In genomic region chr10:95445104-95446056, GRCm38 (mm10) we compare ENCODE assay signal across 11 mouse cellular contexts. TPM values are rescaled to one million over a fixed set of nuclear protein-coding genes. Genes with fewer than 3 reads are reported as not detected.
DNase-seq lines count a peak whose midpoint lies in the region; ATAC-seq and TF ChIP-seq lines count a peak whose summit lies in the region.
"Had no signal": no experiment of that assay in that cellular context is flagged by ENCODE, and none has a peak within 500 bp of the region (broad histone marks: within the 10 kb centered on the region; RNA-seq: fewer than 3 reads in every experiment).

No protein-coding gene starts in this region.

- no peak overlapping the region for H3K4me3 ChIP-seq in kidney, postnatal 0 days (replicated peaks; ENCODE audit: low read depth, low read length)
- H3K4me3 ChIP-seq in kidney, embryonic 14.5 days (ENCODE audit: low read length) = no peak overlapping the region
- H3K4me3 ChIP-seq in liver, embryonic 11.5 days (ENCODE audit: low read depth, low read length) = no peak overlapping the region
- H3K4me3 ChIP-seq: erythroblast, embryonic 14.5 days; hindbrain, embryonic 15.5 days; megakaryocyte, embryonic 14.5 days had no signal

- no peaks in the 10 kb centered on the region for H3K4me1 ChIP-seq in kidney, postnatal 0 days (replicated peaks; ENCODE audit: insufficient read depth, low read length)
- no peaks in the 10 kb centered on the region for H3K4me1 ChIP-seq in kidney, embryonic 14.5 days (ENCODE audit: control insufficient read depth, insufficient read depth, low read length)
- H3K4me1 ChIP-seq in liver, embryonic 11.5 days (replicated peaks; ENCODE audit: control insufficient read depth, insufficient read depth, low read length) = no peaks in the 10 kb centered on the region
- H3K4me1 ChIP-seq: hindbrain, embryonic 15.5 days had no signal

- H3K9me3 ChIP-seq in kidney, postnatal 0 days (replicated peaks; ENCODE audit: low read length) = no peaks in the 10 kb centered on the region
- H3K9me3 ChIP-seq in kidney, embryonic 14.5 days (ENCODE audit: control insufficient read depth, low read length) = no peaks in the 10 kb centered on the region
- no peaks in the 10 kb centered on the region for H3K9me3 ChIP-seq in liver, embryonic 11.5 days (ENCODE audit: control insufficient read depth, low read length)
- H3K9me3 ChIP-seq: hindbrain, embryonic 15.5 days had no signal

- 58% methylated on average over 18 of the region's 18 CpGs for WGBS in kidney, postnatal 0 days
- WGBS in kidney, embryonic 14.5 days = 71% methylated on average over 18 of the region's 18 CpGs
- WGBS in liver, embryonic 11.5 days = 75% methylated on average over 18 of the region's 18 CpGs

- H3K36me3 ChIP-seq in kidney, postnatal 0 days (ENCODE audit: insufficient read depth, low read length) = no peaks in the 10 kb centered on the region
- no peaks in the 10 kb centered on the region for H3K36me3 ChIP-seq in kidney, embryonic 14.5 days (ENCODE audit: control insufficient read depth, insufficient read depth, low read length)
- no peaks in the 10 kb centered on the region for H3K36me3 ChIP-seq in liver, embryonic 11.5 days (ENCODE audit: control insufficient read depth, insufficient read depth, low read length)
- H3K36me3 ChIP-seq: hindbrain, embryonic 15.5 days had no signal

- no peak for ATAC-seq in kidney, postnatal 0 days (replicated peaks; ENCODE audit: low FRiP score, low read depth)
- no peak for ATAC-seq in kidney, embryonic 14.5 days (ENCODE audit: low FRiP score, low TSS enrichment)
- no peak for ATAC-seq in liver, embryonic 11.5 days (replicated peaks; ENCODE audit: low FRiP score)

- DNase-seq in kidney, postnatal 0 days (ENCODE audit: low spot score) = peak; percentile 12
- DNase-seq in brain, adult 2 months (ENCODE audit: low read depth, low spot score) = peak; percentile 15
- DNase-seq in heart, adult 9 months (ENCODE audit: low spot score in 2 of 2) = peak; percentile 11 to 23
- DNase-seq in lung, postnatal 14 days = peak; percentile 61
- no peak for DNase-seq in layer of hippocampus, postnatal 36 days
- no peak for DNase-seq in liver, embryonic 11.5 days (ENCODE audit: low spot score)
- DNase-seq: layer of hippocampus, adult 9-11 months had no signal

- no peaks in the 10 kb centered on the region for H3K27me3 ChIP-seq in kidney, postnatal 0 days (ENCODE audit: insufficient read depth, low read length)
- H3K27me3 ChIP-seq in kidney, embryonic 14.5 days (ENCODE audit: control insufficient read depth, insufficient read depth, low read length) = no peaks in the 10 kb centered on the region
- no peaks in the 10 kb centered on the region for H3K27me3 ChIP-seq in liver, embryonic 11.5 days (replicated peaks; ENCODE audit: control insufficient read depth, insufficient read depth, low read length)
- H3K27me3 ChIP-seq: hindbrain, embryonic 15.5 days had no signal

- H3K4me2 ChIP-seq in kidney, postnatal 0 days (ENCODE audit: low read length) = no peak overlapping the region
- no peak overlapping the region for H3K4me2 ChIP-seq in kidney, embryonic 14.5 days (replicated peaks; ENCODE audit: low read depth, low read length)
- no peak overlapping the region for H3K4me2 ChIP-seq in liver, embryonic 11.5 days
- H3K4me2 ChIP-seq: hindbrain, embryonic 15.5 days had no signal

- no peak overlapping the region for H3K27ac ChIP-seq in kidney, postnatal 0 days
- no peak overlapping the region for H3K27ac ChIP-seq in kidney, embryonic 14.5 days (ENCODE audit: low read depth, low read length)
- no peak overlapping the region for H3K27ac ChIP-seq in liver, embryonic 11.5 days (ENCODE audit: low read depth, low read length)
- H3K27ac ChIP-seq: hindbrain, embryonic 15.5 days had no signal

- no peak for TF ChIP-seq CTCF in kidney, postnatal 0 days (IDR thresholded peaks at IDR 0.05; ENCODE audit: low read depth)

- no peak overlapping the region for H3K9ac ChIP-seq in kidney, postnatal 0 days (ENCODE audit: low read depth, low read length)
- H3K9ac ChIP-seq in kidney, embryonic 14.5 days (ENCODE audit: low read depth, low read length) = no peak overlapping the region
- no peak overlapping the region for H3K9ac ChIP-seq in liver, embryonic 11.5 days (ENCODE audit: low read depth, low read length)
- H3K9ac ChIP-seq: hindbrain, embryonic 15.5 days had no signal

RNA-seq across cellular contexts. Expression of gene Socs2, which starts 28.4 kb away (rescaled TPM):
- polyA plus RNA-seq in kidney, postnatal 0 days (2015; fragmentation: Nextera tagmentation; extraction: Ambion mirVana) = 122 and 124 TPM in 2 replicates
- polyA plus RNA-seq in kidney, embryonic 14.5 days (2014; fragmentation: Nextera tagmentation; extraction: Ambion mirVana) = 17.9 and 20.5 TPM in 2 replicates
- 10 to 100 TPM; 37.0 to 39.3 TPM for total RNA-seq in layer of hippocampus, postnatal 36 days (2021)
- polyA plus RNA-seq in liver, embryonic 11.5 days (2014; fragmentation: Nextera tagmentation; extraction: Ambion mirVana) = 19.4 and 21.1 TPM in 2 replicates

RNA-seq across cellular contexts. Expression of gene Mrpl42, which starts 56.4 kb away (rescaled TPM):
- polyA plus RNA-seq in kidney, postnatal 0 days (2015; fragmentation: Nextera tagmentation; extraction: Ambion mirVana) = 427 and 432 TPM in 2 replicates
- polyA plus RNA-seq in kidney, embryonic 14.5 days (2014; fragmentation: Nextera tagmentation; extraction: Ambion mirVana) = 334 and 466 TPM in 2 replicates
- 10 to 100 TPM; 71.7 to 76.5 TPM for total RNA-seq in layer of hippocampus, postnatal 36 days (2021)
- polyA plus RNA-seq in liver, embryonic 11.5 days (2014; fragmentation: Nextera tagmentation; extraction: Ambion mirVana) = 364 and 391 TPM in 2 replicates

Comparison
In these comparisons a context has a peak if more than half of its experiments do, and no peak if none do; other contexts are left out.
1. DNase-seq: peak in kidney, postnatal 0 days (single experiment), brain, adult 2 months (single experiment), heart, adult 9 months (2 of 2) and lung, postnatal 14 days (single experiment); none in layer of hippocampus, postnatal 36 days (0 of 2) and liver, embryonic 11.5 days (single experiment).